24 mouse cellular contexts compared by ENCODE assay signal in the genomic region with DNA sequence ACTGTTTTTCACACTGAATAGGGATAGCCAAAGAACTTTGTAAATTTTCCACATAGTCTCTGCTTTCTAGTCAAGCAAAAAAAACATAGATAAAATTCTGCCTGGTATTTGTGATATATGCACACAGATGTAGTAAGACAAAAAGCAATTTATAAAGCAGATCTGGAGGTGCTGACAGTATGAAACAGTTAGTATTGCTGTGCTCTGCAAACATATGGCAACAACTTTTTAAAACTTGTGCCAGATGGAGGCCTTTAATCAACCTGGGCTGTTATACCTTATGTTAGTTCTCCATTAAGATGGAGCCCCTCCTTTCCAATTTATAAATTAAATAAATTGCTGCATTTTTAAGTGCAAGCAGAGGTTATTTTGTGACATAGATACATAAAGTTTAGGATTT.
A peak's percentile ranks its signal among the peaks of the same experiment; 100 is the strongest.
DNase-seq lines count a peak whose midpoint lies in the region; ATAC-seq and TF ChIP-seq lines count a peak whose summit lies in the region.
"Had no signal": no experiment of that assay in that cellular context is flagged by ENCODE, and none has a peak within 500 bp of the region (broad histone marks: within the 10 kb centered on the region; RNA-seq: fewer than 3 reads in every experiment).

No protein-coding gene starts in this region.

- no peak for ATAC-seq in limb, embryonic 14.5 days (ENCODE audit: low FRiP score, low read depth)
- ATAC-seq in midbrain, embryonic 13.5 days = no peak
- ATAC-seq: CD4-positive, CD25-positive, alpha-beta regulatory T cell, adult 4 months had no signal

- 0 out of 2 replicates have a peak, but pooled peaks cover 4% of the 10 kb centered on the region for H3K9me3 ChIP-seq in limb, embryonic 14.5 days (ENCODE audit: control insufficient read depth, low read length)
- H3K9me3 ChIP-seq in midbrain, embryonic 13.5 days = no peaks in the 10 kb centered on the region
- H3K9me3 ChIP-seq: embryonic facial prominence, embryonic 15.5 days; forebrain, embryonic 12.5 days; hindbrain, embryonic 15.5 days; kidney, embryonic 15.5 days; liver, embryonic 15.5 days; midbrain, embryonic 12.5 days had no signal

- H3K9ac ChIP-seq in limb, embryonic 14.5 days (ENCODE audit: low read depth, low read length, severe bottlenecking) = no peak overlapping the region
- H3K9ac ChIP-seq in midbrain, embryonic 13.5 days (replicated peaks) = no peak overlapping the region
- H3K9ac ChIP-seq: embryonic facial prominence, embryonic 15.5 days; forebrain, embryonic 12.5 days; hindbrain, embryonic 15.5 days; kidney, embryonic 15.5 days; liver, embryonic 15.5 days; lung, embryonic 14.5 days; midbrain, embryonic 12.5 days had no signal

- H3K4me2 ChIP-seq in limb, embryonic 14.5 days (replicated peaks; ENCODE audit: low read depth, low read length, severe bottlenecking) = 0 out of 2 replicates have a peak overlapping the region, but pooled peaks have one; percentile 7
- no peak overlapping the region for H3K4me2 ChIP-seq in midbrain, embryonic 13.5 days (replicated peaks)
- H3K4me2 ChIP-seq: embryonic facial prominence, embryonic 15.5 days; forebrain, embryonic 12.5 days; hindbrain, embryonic 15.5 days; kidney, embryonic 15.5 days; liver, embryonic 15.5 days; lung, embryonic 14.5 days; midbrain, embryonic 12.5 days had no signal

- H3K27me3 ChIP-seq in limb, embryonic 14.5 days (ENCODE audit: control insufficient read depth, insufficient read depth, low read length) = no peaks in the 10 kb centered on the region
- H3K27me3 ChIP-seq in midbrain, embryonic 13.5 days = no peaks in the 10 kb centered on the region
- H3K27me3 ChIP-seq: embryonic facial prominence, embryonic 15.5 days; forebrain, embryonic 12.5 days; hindbrain, embryonic 15.5 days; kidney, embryonic 15.5 days; liver, embryonic 15.5 days; midbrain, embryonic 12.5 days had no signal

- TF ChIP-seq POLR2A in limb, embryonic 14.5 days (IDR thresholded peaks at IDR 0.05; ENCODE audit: borderline replicate concordance, extremely low read depth, insufficient read depth, insufficient read length) = no peak

- H3K36me3 ChIP-seq in limb, embryonic 14.5 days (ENCODE audit: control insufficient read depth, insufficient read depth, low read length) = no peaks in the 10 kb centered on the region
- no peaks in the 10 kb centered on the region for H3K36me3 ChIP-seq in midbrain, embryonic 13.5 days
- H3K36me3 ChIP-seq: embryonic facial prominence, embryonic 15.5 days; forebrain, embryonic 12.5 days; hindbrain, embryonic 10.5 days; hindbrain, embryonic 15.5 days; kidney, embryonic 15.5 days; liver, embryonic 15.5 days; midbrain, embryonic 12.5 days had no signal

- H3K4me1 ChIP-seq in limb, embryonic 14.5 days (ENCODE audit: control insufficient read depth, insufficient read depth, low read length) = peaks cover 10% of the 10 kb centered on the region; the same call in 1 of the 2 replicates
- no peaks in the 10 kb centered on the region for H3K4me1 ChIP-seq in midbrain, embryonic 13.5 days (replicated peaks)
- H3K4me1 ChIP-seq: embryonic facial prominence, embryonic 15.5 days; forebrain, embryonic 12.5 days; hindbrain, embryonic 10.5 days; hindbrain, embryonic 15.5 days; kidney, embryonic 15.5 days; liver, embryonic 15.5 days; midbrain, embryonic 12.5 days had no signal

- peak; percentile 36 for DNase-seq in embryo, embryonic 11 days
- DNase-seq in embryo, embryonic 9.5 days (ENCODE audit: extremely low spot score) = no peak
- DNase-seq in A20 (ENCODE audit: low read depth, low spot score) = peak; percentile 18
- peak; percentile 77 for DNase-seq in forelimb bud, embryonic 11.5 days (ENCODE audit: low read depth, low spot score)
- DNase-seq in limb, embryonic 14.5 days (ENCODE audit: low spot score) = peak; percentile 49
- no peak for DNase-seq in layer of hippocampus, adult 9-10 months (ENCODE audit: low spot score)
- DNase-seq: adrenal gland, postnatal 36 days; cerebellum, adult 11 months; cerebellum, adult 9-11 months; gastrocnemius, postnatal 10 days; heart, postnatal 14 days; kidney, adult 18-20 months; kidney, postnatal 25 days; lung, embryonic 14.5 days; thymus, postnatal 4 days had no signal

- H3K4me3 ChIP-seq in limb, embryonic 14.5 days (replicated peaks; ENCODE audit: low read length) = no peak overlapping the region
- no peak overlapping the region for H3K4me3 ChIP-seq in midbrain, embryonic 13.5 days (replicated peaks)
- H3K4me3 ChIP-seq: embryonic facial prominence, embryonic 15.5 days; forebrain, embryonic 12.5 days; hindbrain, embryonic 10.5 days; hindbrain, embryonic 15.5 days; kidney, embryonic 15.5 days; liver, embryonic 15.5 days; midbrain, embryonic 12.5 days had no signal

- 0 out of 2 replicates have a peak overlapping the region, but pooled peaks have one; percentile 13 for H3K27ac ChIP-seq in limb, embryonic 14.5 days (replicated peaks; ENCODE audit: low read depth, low read length)
- H3K27ac ChIP-seq in midbrain, embryonic 13.5 days = no peak overlapping the region
- H3K27ac ChIP-seq: embryonic facial prominence, embryonic 15.5 days; forebrain, embryonic 12.5 days; hindbrain, embryonic 10.5 days; hindbrain, embryonic 15.5 days; kidney, embryonic 15.5 days; liver, embryonic 15.5 days; midbrain, embryonic 12.5 days had no signal

Comparison
In these comparisons a context has a peak if more than half of its experiments do, and no peak if none do; other contexts are left out.
1. DNase-seq: peak in embryo, embryonic 11 days (single experiment), A20 (single experiment), forelimb bud, embryonic 11.5 days (single experiment) and limb, embryonic 14.5 days (single experiment); none in embryo, embryonic 9.5 days (single experiment) and layer of hippocampus, adult 9-10 months (single experiment).